Mouse (Mus musculus) adrenal gland, postnatal 25 days (tissue): ENCODE data around the gene Pigb. TPM values are rescaled to one million over a fixed set of nuclear protein-coding genes. Genes with fewer than 3 reads are reported as not detected.
A peak's percentile ranks its signal among the peaks of the same experiment; 100 is the strongest.
"Not testable (repeated sequence)": the region's sequence is repeated elsewhere in the genome, so short reads cannot be mapped to it uniquely, and the experiment has no call there.

Experiments
- DNase-seq: peaks from one replicate; pipeline ENCODE4 v3.0.0; 2021; ENCODE audit warnings: mixed read lengths
- long read RNA-seq: library from polyadenylated mRNA; stranded (forward); transcript quantifications from one replicate; pipeline ENCODE4 v2.0.0, GENCODE M21; 2021
- total RNA-seq: library from RNA; stranded (reverse); gene quantifications from 2 replicates; pipeline ENCODE4 v1.2.3, GENCODE M21; 2021

The Pigb gene
- total RNA-seq, result 11.9 and 20.4 TPM in 2 replicates
- long read RNA-seq, partial matches to known transcripts, result 1 of 1 reads
- long read RNA-seq, other reads (novel, unspliced or antisense), result 0 of 1 reads

DNA sequence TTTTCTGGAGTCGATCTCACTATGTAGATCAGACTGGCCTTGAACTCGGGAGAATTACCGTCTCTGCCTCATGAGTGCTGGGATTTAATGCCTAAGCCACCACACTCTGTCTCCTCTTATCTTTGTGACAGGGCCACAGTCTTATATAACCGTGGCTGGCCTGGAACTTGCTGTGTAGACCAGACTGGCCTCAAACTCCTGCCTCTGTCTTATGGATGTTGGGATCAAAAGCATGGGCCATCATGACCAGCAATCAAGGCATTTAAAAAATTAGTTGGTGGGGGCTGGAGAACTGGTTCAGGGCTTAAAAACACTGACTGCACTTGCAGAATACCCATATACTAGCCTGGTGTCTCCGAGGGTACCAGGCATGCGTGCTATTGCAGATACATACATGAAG lies at the start of gene Pigb:
Pigb (minus strand) TSS at position 299 of the 400 bp plus-strand sequence.
- DNase-seq, result no peak

DNA sequence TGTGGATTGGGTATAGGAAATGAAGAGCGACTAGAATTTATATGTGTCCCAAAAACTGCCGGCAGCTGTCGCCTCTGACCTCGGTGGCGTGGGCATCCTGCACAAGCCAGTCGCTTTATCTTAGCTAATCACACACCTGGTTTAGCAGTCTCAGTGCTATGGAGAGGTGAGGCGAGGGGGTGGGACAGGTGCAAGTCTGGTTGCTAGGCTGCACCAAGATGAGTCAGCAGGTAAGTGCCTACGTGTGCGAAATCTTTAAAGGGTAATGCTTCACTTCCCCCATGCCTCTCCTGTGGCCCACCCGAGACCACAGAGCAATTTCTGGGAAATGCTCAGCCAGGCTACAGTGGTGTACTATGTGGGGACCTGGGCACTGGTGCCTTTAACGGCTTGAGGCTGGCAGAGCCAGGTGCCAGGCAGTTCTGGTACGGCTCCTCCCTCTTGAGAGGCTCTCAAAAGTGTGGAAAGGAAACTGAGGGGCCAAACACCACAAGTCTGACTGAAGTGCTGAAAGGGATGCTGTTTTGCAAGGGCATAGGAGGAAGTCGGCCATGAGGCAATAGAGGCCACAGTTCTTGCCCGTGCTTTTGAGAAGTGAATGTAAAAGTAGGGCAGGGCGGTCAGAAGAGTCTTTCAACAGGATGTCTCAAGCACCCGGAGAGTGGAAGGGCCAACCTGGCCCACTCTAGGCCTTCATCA lies 49.2 kb upstream of the Pigb start:
- no peak for DNase-seq

DNA sequence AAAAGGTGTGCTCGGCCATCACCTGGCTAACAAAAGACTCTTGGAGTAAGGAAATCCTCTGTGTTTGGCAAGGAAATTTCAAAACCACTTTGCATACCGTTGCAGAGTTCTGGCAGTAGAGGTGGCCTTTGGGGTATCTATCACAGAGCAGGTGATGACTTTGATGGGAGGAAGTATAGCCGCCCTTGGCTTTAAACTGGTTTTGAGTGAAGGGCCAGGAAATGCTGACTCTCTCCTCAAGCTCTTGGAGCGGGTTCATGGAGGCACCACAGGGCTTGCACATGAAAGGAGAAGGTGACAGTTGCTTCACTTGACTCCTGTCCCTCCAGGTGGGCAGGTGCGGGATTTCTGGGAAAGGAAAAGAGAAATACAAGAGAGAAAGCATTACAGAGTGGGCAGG lies 47.4 kb upstream of the Pigb start:
- no peak for DNase-seq

DNA sequence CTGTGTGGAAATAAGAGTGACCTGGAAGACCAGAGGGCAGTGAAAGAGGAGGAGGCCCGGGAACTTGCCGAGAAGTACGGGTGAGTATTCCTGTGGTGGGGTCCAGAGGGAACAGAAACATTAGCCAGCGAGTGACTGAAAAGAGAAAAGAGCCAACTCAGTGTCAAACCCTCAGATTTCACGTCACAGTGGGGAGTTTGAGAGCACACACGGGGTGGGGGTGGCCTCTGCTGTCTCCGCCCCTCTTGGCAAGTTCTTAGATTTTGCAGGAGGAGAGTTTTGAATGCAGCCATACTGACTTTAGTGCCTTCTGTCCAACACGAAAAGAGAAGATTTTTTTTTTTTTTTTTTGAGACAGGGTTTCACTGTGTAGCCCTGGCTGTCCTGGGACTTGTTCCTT lies 46.9 kb upstream of the Pigb start:
- no peak for DNase-seq

DNA sequence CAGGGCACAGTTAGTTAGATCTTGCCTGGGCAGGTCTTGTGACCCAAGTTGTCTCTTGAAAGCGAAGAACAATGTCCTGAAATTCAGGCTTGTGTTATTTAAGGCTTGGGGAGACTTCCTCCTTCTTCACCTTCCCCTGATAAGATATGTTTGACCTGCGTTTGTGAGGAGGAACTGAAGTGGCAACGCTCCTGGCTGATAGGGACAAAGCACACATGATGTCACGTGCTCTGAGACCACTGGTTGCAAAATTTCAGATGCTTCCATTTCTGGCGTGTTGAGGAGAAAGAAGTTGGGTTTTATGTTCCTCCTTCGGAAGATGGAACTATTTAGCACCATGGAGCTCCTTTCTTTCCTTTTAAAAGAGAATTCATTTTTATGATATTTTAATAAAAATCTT lies 45.7 kb upstream of the Pigb start:
- DNase-seq, result no peak

DNA sequence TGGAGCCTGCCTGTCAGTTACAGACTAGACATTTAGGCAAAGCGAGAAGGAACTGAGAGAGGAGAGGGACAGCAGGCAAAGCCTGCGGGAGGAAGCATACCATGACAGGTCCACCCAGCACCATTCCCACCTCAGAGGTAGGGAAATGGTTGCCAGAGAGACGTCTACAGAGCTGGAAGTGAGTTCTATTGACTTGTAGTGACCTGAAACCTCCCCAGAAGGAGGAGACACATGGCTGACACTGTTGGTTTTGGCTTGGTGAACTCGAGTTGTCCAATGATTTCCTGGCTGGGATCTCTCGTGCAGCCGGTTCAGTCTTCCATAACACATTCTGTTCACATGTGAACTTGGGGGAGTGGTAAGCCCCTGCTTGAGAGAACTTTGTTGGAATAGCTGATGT lies 43.8 kb upstream of the Pigb start:
- DNase-seq, result no peak

DNA sequence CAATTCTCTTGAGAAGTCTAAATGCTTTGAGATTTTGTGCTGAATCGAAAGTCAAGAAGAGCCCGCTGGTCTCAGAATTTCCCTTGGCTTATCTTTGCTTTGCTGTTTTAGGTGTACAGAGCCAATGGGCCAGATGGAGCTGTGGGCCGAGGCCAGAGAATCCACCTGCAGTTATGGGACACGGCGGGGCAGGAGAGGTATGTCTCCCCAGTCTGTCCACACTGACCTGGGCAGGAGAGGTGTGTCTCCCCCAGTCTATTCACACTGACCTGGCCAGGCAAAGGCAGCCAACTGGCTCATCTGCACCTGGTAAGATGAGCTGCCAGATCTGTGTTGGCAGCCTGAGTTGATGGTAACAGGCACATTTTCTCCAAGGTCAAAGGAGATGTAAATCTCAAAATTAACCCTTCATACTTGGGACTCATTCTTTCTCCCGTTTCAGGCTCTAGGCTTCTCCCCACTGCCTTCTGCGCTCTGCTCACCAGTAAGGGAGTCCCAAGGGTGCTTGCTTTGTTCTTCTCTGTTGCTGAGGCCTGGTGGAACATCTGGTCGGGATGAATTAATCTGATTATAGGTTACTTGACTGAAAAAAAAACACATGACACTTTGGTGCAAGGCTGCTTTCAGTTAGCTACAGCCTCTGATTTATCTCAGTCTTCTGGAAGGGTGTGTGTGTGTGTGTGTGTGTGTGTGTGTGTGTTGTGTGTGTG lies 42.3 kb upstream of the Pigb start:
- DNase-seq, result no peak

DNA sequence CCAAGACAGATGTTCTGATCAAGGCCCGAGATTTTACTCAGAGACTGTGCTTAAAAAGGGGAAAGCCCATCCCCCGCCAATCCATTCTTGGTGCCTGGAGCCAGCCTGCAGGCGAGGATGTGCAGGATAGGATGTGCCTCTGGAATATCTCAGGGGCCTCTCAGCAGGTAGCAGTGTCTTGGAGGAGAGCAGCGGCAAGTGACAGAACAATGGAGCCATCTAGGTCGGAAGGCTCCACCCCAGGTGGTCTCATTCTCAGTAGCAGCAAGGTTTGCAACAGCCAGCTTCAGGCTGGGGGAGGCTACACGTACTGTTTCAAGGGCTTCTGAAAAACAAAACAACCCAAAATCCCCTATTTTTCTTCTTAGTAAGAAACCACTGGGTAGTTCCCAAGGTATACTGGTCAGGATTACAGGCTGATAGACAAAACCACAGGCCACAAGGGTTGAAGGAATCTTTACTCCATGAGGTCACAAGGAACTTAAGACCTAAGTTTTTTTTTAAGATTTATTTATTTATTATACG lies 39.7 kb upstream of the Pigb start:
- no peak for DNase-seq

DNA sequence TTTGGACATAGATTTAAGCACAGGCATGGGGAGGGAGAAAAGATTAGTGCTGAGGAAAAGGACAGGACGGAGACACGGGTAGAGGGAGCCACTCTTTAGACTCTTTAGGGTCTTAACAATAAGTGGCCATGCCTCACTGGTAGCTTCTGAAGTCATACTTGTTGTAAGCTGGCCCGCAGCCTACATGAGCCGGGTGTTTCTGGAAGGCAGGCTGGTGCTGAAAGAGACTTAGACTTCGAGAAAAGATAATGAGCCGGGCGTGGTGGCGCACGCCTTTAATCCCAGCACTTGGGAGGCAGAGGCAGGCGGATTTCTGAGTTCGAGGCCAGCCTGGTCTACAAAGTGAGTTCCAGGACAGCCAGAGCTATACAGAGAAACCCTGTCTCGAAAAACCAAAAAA lies 39.2 kb upstream of the Pigb start:
- not testable (repeated sequence) for DNase-seq

DNA sequence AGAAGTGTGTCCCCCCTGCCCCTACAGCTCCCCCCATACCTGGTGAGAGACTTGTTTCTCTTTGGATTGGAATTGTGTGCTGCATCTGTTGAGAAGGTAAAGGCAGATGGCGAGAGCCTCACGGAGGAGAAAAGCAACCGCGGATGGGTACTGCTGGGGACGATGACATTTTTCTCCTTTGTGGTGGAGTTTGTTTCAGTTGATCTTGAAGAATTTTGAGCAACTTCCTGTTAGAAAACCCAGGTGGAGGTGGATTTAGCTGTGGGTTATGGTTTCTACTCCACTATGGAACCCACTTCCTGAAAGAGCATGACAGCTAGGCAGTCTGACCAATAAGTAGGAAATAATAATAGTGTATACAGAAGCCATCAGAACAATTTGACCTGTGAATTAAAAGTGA lies 33.0 kb upstream of the Pigb start:
- no peak for DNase-seq

DNA sequence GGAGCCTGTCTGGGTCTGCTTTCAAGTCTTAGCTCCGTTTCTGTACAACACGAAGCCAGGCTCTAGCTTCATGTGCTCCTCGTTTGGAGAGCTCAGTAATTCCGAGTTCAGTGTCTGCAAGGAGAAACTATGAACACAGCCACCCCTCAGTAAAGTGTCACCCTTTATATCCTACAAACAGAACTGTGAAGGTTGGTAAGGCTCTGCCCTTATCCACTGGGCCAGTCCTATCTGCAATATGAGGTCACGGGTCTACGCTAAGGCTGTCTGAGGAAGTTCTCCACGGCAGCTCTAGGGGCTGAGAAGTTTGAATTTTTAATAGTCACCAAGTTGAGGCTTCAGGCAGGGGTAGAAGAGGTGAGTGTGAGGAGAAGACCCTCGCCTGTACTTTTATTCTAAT lies 32.2 kb upstream of the Pigb start:
- no peak for DNase-seq

DNA sequence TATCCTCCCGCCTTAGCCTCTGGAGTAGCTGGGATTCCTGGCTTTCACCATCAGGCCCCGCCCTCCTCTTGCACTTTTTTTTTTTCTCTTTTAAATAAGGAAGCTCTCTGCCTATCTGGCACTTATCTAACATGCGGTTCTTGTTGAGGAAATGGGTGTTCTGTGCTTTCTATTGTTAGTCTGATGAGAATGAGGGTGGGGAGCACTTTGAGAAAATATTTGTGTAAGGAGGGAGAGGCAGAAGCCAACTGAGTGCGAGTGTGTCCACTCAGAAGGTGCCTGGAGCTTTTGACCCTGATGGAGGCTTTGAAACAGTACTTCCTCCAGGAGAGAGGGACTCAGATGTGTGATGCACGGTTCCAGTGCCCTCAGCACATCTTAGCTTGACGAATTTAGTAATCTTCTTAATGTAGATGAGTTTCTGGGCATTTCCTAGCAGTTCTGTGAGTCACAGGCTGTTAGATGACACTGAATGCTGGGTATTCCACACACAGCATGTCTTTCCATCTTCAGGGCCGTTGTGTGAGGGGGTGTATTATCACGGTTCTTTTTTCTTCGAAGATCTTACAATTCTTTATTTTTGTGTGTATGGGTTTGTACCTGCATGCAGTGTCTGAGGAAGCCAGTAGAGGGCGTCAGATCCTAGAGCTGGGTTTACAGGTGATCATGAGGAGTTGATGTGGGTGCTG lies 30.9 kb upstream of the Pigb start:
- no peak for DNase-seq

DNA sequence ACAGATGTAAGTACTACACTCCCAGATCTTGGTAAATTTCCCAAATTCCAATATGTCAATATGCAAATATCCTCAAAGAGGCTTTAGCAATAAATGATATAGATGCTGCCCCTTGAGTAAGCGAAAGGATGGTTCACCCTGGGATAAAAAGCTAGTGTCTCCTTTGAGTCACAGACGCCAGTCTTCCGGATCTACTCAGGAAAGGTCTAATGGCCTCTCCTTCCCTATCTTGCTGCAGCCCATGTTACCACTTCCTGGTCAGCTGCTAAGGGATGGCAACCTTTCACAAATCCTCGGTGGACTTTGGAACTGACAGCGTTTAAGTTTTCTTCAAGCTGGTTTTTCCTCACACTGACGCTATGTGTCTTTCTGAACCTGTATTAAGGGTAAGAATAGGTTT lies 28.5 kb upstream of the Pigb start:
- no peak for DNase-seq

DNA sequence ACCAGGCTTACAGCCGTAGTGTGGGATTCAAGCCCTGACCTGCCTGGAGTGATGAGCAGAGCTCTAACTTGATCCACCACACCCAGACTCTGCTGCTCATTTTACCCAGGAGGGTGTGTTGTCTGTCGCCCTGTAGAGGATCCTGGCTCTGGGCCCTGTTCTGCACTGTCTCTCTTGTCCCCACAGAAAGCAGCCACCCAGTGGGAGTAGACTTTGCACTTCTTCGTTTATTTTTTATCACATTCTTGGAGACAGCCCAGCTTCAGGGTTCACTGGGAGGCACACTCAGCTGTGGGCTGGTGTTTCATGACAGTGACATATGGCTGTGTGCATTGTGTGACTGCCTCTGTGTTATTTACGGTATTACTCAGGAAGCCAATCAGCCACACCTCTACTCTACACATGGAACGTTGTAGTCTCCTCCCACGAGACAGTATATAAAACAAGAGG lies 28.1 kb upstream of the Pigb start:
- no peak for DNase-seq

DNA sequence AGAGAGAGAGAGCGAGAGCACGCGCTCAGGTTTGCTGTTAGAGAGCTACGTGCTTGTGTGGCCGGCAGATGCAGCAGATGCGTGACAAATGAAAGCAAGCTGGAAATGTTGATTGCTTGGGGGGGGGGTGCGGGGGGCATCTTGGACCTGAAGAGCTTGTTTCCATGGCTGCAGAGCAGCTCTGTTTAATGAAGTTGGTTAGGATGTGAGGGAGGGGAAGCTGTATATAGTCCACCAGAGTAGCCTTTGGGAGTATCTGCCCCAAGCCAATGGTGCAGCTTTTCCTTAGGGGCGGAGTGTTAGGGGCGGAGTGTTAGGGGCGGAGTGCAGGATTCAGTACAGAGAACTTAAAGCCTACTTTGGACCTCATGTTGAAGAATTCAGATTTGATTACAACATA lies 26.9 kb upstream of the Pigb start:
- no peak for DNase-seq

DNA sequence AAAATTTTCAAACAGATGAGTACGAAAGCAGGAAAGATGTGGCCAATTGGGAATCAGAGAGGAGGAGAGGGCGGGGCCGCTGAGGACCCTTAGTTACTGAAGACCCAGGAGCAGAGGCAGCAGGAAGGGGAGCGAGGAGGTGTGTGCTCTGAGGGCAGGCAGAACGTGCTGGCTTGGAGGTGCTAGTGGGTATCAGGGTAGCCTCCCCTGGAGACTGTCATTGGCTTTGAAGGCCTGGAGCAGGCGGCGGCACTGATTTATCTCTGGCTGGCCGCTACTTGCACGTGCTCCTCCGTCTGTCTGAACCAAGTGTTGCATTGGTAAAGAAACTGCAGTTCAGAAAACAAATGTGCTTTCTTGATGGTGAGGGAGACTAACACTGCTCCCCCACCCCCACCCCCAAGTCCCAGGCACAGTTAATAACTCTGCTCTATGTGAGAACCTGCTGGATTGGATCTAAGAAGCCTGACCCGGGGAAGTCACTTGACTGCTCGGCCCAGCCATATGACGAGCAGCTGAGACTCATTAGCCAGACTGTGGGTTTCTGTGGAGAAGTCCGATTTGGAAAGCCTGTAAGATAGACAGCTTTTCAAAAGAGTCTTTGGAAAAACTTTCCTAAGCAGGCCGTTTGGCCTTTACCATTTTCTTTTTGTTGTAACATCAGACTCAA lies 23.6 kb upstream of the Pigb start:
- DNase-seq, result no peak

DNA sequence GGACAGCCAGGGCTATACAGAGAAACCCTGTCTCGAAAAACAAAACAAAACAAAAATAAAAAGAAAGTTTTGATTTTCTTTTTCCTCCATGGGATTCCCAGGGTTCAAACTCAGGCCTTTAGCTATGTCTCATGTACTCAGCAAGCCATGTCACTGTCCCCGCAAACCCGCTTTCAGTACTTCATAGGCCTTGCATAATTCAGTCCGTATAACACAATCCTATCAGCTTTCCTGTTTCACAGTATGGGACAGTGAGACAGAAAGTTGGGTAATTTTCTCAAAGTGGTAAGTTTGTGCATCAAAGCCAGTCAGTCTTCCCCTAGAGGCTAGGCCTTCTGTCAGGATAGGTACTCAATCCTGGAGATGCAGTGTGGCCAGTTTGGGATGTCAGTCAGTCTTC lies 19.0 kb upstream of the Pigb start:
- DNase-seq, result no peak

DNA sequence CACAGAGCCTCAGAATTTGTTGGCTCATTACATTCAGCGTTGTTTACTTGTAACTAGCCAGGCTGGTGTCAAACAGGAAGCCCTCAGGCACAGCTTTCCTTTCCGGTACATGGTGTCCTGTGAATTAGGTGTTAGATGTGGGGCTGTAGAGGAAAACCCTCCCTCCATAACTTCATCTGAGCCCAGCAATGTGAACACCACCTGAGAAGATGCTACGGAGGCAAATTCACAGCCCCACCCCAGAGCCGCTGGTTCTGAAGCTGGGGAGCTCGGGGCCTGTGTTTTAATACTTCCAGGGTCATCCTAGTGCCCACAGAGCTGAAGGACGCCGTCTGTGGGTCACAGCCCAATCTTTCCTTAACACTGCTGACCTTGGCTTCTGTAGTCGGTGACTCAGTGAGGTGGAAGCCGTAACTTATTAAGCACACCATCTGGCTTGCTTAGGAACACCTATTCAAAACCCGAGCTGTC lies 15.3 kb upstream of the Pigb start:
- DNase-seq, result peak; percentile 38

DNA sequence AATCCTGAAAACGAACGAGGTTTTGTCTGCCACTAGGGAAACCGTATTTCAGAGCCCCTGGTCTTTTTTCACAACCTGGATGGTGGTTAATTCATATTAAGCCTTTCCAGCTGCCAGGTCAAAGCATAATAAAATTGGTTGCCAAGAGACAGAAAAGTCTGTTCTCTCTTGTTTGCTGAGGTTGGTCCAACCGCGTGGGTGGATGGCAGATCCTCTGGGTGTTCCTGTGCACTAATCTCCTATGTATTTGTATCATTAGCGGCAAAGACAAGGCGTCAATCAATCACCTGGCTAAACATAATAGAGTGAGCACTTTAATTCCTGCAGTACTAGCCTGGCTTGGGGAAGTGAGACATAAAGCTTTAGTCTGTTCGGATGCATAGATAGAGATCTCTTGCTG lies 10.4 kb upstream of the Pigb start:
- no peak for DNase-seq

DNA sequence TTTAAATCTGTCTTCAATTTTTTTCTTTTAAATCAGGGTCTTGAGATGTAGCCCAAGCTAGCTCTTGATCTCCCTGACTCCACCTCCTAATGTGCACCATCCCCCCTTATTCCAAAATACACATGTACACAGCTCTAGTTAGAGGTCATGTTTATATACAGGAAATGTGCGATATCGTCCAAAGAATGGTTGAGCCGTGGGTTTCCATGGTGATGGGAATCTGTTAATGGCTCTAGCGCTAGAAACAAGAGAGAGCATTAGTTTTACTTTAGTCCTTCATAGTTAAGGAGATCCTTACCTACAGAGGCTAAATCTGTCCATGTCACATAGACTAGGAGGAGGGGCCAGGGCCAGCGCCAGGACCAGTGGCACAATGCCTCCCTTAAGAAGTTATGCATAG lies 9.7 kb upstream of the Pigb start:
- DNase-seq, result no peak

DNA sequence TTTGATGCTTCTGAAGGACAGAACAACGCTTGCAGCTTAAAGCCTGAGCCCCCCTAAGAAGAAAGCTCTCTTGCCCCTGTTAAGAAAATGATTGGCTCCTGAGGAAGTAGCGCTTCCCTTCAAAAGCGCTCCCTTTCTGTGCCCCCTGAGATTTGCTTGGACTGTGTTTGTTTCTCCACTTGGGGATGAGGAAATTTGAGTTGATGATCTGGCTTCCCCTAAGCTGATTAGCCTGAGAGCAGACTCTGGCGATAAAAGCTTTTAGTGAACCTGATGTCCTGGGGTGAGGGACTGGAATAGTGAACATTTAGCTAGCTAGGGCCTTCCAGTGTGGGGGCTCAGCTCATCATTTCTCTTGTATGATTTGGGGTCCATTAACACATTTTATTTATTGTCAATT lies 8.7 kb upstream of the Pigb start:
- DNase-seq, result no peak

DNA sequence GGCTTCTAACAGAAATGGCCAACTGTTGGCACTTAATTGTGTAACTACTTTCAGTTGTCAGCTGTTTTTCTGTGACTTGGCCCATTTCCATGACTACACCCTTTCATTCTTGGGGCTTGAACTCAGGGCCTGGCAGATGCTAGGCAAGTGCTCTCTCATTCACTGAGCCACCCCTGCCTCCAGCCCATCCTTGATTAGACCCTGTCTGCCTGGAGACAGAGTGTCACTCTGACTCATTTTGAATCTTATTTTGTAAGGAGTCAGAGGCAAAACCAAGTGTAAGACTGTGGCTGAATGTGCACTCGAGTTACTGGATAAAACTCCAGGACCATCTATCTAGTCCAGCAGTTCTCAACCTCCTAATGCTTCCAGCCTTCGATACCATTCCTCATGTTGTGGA lies 7.7 kb upstream of the Pigb start:
- no peak for DNase-seq

DNA sequence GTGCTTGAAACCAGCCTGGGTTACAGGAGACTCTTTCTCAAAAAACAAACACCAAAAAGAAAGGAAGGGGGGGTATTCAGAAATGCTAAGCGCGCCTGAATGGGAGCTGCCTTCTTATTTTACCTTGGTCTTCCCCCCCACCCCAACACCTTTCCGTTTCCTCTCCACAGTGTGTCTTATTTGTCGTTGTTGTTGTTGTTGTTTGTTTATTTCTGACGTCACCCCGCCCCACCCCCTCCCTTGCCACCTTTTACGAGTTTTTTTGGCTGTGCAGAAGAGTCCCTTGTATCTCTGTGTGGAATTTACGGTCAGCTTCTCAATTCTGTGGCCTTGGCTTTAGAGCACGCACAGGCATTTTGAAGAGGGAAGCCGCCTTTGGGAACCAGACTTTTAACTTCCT lies 5.5 kb upstream of the Pigb start:
- DNase-seq, result no peak
